Mouse (Mus musculus) E14TG2a.4 (cell line): ENCODE results near the gene Chst13.

ENCODE experiments used
- CTCF ChIP-seq: conservative IDR thresholded peaks from 2 replicates; pipeline ENCODE4 v1.5.1; 2014; ENCODE audit warnings: low read length
- NANOG ChIP-seq: IDR thresholded peaks from 2 replicates; pipeline ENCODE4 v1.6.1; 2014; ENCODE audit warnings: borderline replicate concordance, low read length, mixed read lengths

- TF ChIP-seq CTCF: no peak
- no peak for TF ChIP-seq NANOG
These were observed 15.9 kb downstream of the Chst13 start for GRCm38 (mm10) chr6:90308839-90309778.
